Mouse (Mus musculus) right cerebral cortex, postnatal 14 days (tissue): ENCODE measurements around the gene Gpx8.

Source experiments
- DNase-seq: peaks from one replicate; pipeline ENCODE4 v3.0.0; 2022

The Gpx8 gene

DNA sequence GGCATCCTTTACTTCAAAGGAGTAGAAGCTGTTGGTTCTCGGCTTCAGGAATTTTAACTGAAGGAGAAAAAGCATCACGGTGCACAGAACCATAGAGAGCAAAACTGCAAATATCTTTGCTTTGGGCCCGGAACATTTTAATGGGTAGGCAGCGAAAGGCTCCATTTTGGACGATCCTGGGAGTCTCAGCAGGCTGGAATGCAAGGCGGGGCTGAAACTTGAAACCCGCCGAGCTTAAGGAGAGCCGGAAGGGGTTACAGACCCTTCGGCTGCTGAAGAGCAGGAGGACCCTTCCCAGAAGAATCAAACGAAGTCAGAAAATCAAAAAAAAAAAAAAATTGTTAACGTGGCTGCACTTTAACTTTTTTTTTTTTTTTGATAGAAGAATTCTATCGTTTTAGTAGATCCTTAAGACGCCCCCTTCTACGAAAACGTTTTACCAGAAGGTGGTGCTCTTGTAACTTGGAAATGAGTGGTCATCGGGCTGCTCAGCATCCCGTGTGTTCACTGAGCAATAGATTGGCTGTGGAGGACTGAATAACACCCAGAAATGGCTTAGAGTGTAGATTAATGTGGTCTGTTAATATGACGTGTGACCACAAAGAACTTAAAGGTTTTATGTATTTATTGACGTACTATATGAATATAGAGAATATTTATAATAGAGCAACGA lies at the start of gene Gpx8:
Gene Gpx8 (minus strand): TSS at position 200 of the 673 bp plus-strand sequence.
- peak; percentile 23 for DNase-seq

- DNase-seq: no peak
Measured at GRCm38 (mm10) chr13:113094618-113095017, 48.4 kb upstream of the Gpx8 start.

GRCm38 (mm10) chr13:113090489-113090888 lies 44.3 kb upstream of the Gpx8 start:
- no peak for DNase-seq

DNA sequence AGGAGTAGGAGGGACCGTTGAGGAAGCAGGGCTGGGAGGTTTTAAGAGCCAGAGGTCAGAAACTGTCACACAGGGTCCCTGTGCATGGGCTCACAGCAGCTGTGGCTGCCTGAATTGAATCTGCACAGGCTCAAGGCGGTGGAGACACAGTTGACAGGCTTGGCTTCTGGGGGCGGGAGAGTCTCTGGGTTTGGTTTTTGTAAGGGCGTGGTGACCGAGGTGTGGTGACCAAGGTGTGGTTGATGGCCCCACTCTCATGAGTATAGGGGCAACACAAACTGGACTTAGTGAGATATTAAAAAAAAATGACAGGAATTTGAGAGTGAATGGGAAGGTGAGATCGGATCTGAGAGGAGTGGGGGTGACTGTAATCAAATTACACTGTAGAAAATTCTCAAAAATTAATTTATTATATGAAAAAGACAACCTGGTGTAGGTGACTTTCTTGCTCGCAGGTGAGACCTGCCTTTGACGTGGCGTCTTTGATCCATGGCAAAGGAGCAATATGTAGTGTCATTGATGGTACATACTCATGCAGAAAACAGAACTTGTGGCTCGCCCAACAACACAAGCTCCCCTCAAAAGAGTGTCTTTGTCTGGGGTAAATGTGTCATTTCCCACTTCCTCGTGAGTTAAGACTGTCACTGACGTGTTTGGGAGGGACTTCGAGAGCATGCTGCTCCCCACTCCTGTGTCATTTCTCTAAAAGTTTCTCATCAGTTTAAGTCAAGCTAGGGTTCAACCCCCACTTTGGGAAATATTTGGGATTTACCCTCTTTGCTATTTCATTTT lies 41.2 kb upstream of the Gpx8 start:
- no peak for DNase-seq

GRCm38 (mm10) chr13:113084732-113085131 lies 38.5 kb upstream of the Gpx8 start:
- no peak for DNase-seq

- DNase-seq: no peak
Measured at GRCm38 (mm10) chr13:113082101-113082500, 35.9 kb upstream of the Gpx8 start.

GRCm38 (mm10) chr13:113079021-113079420 lies 32.8 kb upstream of the Gpx8 start:
- DNase-seq: no peak

- DNase-seq: no peak
Measured at GRCm38 (mm10) chr13:113064542-113064941, 18.3 kb upstream of the Gpx8 start.

DNA sequence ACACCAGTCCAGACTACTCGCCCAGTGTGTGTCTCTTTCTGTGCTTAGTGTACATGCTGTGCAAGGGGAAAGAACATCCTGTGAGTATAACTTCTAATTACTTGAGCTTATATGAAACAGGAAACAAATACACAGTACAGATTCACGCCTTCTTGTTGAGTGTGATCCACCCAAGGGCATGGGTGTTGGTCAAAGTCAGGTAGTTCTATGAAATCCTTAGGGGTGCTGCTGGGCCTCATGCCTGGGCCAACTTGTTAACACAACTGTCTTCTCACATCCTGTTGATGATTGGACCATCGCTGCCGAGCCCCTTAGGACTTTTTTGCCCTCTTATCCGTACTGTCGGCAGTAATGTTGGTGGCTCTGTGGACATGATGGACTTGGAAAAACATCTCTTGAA lies 15.5 kb upstream of the Gpx8 start:
- no peak for DNase-seq

- DNase-seq: peak; percentile 37
Measured at GRCm38 (mm10) chr13:113055826-113056225, 9.6 kb upstream of the Gpx8 start.

GRCm38 (mm10) chr13:113054230-113054629 lies 8.0 kb upstream of the Gpx8 start:
- DNase-seq: no peak

DNA sequence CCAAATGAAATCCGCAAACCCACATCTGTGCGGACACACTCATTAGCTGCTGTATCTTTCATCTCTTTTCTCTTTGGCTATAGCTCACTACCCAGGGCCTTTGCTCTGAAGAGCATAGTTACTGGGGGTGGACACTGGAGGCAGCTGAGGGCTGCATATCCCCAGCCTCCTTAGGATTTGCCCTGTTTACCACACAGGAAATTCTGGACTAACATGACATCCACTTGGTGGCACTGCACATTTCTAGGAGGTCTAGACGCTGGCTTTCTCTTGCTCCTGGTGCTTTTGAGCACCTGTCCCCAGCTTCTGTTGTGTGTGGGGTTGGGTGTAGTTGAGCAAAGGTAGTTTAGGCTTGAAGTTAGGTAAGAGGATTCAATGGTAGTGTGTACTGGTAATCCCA lies 1.4 kb upstream of the Gpx8 start:
- DNase-seq: no peak

- no peak for DNase-seq
Measured at GRCm38 (mm10) chr13:113047018-113047417, 808 bp upstream of the Gpx8 start.

DNA sequence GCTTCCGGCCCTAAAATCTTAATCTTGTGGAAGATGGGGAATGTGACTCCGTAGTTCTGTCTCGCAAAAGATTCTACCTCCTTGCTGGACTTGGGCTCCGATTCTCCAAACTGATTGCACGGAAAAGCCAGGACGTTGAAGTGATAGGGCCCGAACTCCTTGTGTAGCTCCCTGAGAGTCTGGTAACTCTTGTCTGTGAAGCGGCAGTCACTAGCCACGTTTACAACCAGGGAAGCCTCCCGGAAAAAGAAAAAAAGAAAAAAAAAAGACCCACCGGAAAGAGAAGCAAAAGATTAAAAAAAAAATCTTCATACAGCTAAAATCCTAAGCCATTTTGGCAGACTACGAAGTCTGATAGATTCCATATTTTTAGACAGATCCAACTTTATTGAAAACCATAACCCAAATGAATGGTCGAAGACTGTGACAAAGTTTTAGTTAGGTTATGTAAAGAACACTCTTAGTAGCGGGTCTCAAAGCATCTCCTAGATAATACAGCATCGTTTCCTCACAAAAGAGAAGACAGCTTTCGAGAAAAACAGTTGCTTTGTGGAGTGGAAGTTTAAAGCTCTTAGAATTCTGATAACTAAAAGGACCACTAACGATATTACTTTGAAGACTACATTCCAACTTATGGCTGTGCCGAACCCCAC lies 626 bp downstream of the Gpx8 start:
- DNase-seq: no peak

- DNase-seq: no peak
Measured at GRCm38 (mm10) chr13:113044876-113045275, 1.3 kb downstream of the Gpx8 start.

DNA sequence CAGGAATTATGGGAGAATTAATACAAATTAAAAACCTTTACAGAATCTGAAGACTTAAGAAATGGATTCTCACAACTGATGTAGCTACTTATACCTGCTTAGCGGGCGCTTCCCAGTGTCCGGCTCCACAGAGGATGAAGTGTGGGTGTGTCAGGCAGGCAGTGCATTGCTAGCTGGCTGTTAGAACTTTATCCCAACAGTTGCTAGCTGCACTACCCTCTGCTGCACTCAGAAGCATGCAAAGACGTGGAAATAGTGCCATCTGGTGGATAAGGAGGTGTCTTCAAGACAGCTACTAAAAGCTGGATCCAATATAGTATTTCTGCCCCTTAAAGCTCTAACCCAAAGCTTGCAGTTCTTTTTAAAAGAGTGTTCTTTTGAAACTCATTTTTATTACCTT lies 10.4 kb downstream of the Gpx8 start:
- peak; percentile 50 for DNase-seq

DNA sequence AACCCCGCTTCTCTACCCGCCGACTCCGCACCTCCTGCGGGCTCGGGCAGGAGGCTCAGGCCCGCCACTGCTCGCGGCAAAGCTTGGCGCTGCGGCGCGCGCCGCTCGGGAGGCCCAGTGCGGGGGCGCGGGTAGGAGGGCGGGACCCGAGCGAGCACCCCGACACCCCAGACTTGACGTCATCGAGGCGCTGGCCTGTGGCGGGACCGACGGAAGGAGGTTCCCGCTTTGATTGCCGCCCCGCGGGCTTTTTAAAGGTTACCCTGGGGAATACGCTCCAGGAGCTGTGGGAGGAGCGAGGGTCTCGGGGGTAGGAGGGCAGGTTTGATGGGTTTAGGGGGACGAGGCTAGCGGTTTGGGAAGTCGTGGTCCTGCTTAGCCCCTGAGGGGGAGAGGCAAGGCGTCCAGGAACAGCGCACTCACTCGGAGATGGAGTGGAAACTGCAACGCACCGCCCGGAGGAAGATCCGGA lies 11.2 kb downstream of the Gpx8 start, which contains the start of gene Cdc20b:
Gene Cdc20b (plus strand): TSS at position 162 of the 472 bp plus-strand sequence.
- peak; percentile 44 for DNase-seq

DNA sequence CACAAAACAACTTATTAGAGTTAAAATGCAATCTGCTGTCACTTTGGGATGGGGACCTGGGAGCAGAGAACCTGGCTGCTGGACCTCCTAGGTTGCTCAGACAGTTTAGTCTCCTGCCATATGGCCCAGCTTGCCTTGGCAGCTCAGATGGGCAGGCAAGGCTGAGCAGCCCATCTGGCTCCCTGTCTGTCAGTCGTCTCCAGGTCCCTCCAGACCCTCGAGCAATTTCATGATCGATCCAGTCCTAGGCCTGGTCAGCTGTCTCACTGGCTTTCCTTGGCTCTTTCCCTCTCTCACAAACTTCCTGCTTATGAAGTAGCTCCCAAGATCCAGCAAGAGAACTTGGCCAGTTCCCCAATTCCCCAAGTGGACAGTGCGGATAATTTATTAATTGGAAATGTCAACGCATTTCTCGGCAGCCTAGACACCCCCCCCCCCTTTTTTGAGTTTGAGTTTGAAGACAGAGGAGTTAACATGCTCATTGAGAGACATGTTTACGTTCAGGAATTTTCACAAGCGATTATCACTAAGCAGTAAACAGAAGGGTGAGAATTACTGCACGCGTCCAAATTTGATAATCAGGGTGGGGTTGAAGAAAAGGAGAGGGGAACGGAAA lies 11.8 kb downstream of the Gpx8 start:
- DNase-seq: no peak

DNA sequence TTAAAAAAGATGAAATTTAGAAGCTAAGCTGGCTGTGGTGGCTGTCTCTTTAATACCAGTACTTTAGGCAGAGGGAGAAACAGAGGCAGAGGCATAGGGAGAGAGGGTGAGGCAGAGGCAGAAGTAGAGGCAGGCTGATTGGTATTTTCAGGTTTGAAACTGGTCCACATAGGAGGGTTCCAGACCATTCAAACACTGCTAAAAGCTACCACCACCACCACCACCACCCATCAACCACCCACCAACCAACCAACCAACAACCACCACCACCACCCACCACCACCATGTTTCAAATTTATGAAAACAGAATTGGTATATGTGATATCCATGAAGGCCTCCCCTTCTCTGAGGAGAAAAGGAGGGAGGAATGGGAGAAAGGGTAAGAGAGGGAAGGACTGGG lies 13.4 kb downstream of the Gpx8 start:
- DNase-seq: no peak

- peak; percentile 38 for DNase-seq
Measured at GRCm38 (mm10) chr13:113031792-113032571, 14.2 kb downstream of the Gpx8 start.

DNA sequence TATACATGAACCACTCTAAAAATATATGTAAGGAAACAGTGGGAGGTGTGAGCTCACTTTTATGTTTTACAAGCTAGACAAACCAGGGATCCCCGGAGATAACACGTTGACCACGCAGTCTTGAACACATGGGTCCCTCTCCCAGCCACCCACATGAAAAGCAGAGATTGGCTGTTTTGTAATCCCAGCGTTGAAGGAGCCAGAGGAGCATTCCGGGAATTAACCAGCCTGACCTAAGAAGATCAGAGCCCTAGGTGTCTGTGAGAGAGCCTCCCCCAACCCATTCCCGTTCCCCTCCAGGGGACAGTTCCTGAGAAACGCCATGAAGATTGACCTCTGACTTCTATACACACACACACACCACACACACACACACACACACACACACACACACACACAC lies 14.9 kb downstream of the Gpx8 start:
- DNase-seq: no peak
